Mouse (Mus musculus) kidney, adult 2 months (tissue): ENCODE results near the gene Acd. TPM values are rescaled to one million over a fixed set of nuclear protein-coding genes. Genes with fewer than 3 reads are reported as not detected.
A peak's percentile ranks its signal among the peaks of the same experiment; 100 is the strongest.

Experiments
- DNase-seq: peaks from one replicate; pipeline ENCODE4 v3.0.0; 2021
- H3K27ac ChIP-seq: fragments of 200-500 bp; 2 replicates; pipeline ENCODE4 v1.5.1; 2012; ENCODE audit warnings: low read depth, low read length, control low read depth, inconsistent platforms; ENCODE audit not compliant: insufficient read depth
- H3K27me3 ChIP-seq: fragments of 200-500 bp; replicated peaks from 2 replicates; pipeline ENCODE4 v1.6.1; 2012; ENCODE audit warnings: mild to moderate bottlenecking, moderate library complexity, low read length, inconsistent platforms; ENCODE audit not compliant: control insufficient read depth, insufficient read depth
- H3K36me3 ChIP-seq: fragments of 200-500 bp; 2 replicates; pipeline ENCODE4 v1.6.1; 2012; ENCODE audit warnings: mild to moderate bottlenecking, moderate library complexity, low read length, inconsistent platforms; ENCODE audit not compliant: control insufficient read depth, insufficient read depth
- H3K4me1 ChIP-seq: fragments of 200-500 bp; 2 replicates; pipeline ENCODE4 v1.6.1; 2011; ENCODE audit warnings: low read length; ENCODE audit not compliant: control insufficient read depth, insufficient read depth
- H3K4me3 ChIP-seq: fragments of 200-500 bp; 2 replicates; pipeline ENCODE4 v1.5.1; 2011; ENCODE audit warnings: mild to moderate bottlenecking, low read depth, low read length, control low read depth; ENCODE audit not compliant: insufficient read depth
- CTCF ChIP-seq: fragments of 200-500 bp; conservative IDR thresholded peaks from 2 replicates; pipeline ENCODE4 v1.5.1; 2011; ENCODE audit warnings: low read depth, mild to moderate bottlenecking, control low read depth, low read length, moderate library complexity, mixed read lengths; ENCODE audit not compliant: insufficient read depth, insufficient read length
- POLR2A ChIP-seq: fragments of 200-500 bp; IDR thresholded peaks from one replicate; pipeline ENCODE4 v1.6.1; 2011; ENCODE audit warnings: low read depth, low read length, control low read depth
- WGBS: fragments of 180-500 bp; shearing (Covaris S2); methylation state at CpG from one replicate; pipeline ENCODE4 v1.1.7; 2018; 5-methylcytosine and 5-hydroxymethylcytosine counted together
- polyA plus RNA-seq: library from polyadenylated mRNA; depleted of rRNA; stranded (reverse); fragments of >200 nt; gene quantifications from 2 replicates; pipeline ENCODE4 v1.2.3, GENCODE M21; 2012

Gene Acd
- polyA plus RNA-seq, 1 experiment, result 39.9 TPM

DNA sequence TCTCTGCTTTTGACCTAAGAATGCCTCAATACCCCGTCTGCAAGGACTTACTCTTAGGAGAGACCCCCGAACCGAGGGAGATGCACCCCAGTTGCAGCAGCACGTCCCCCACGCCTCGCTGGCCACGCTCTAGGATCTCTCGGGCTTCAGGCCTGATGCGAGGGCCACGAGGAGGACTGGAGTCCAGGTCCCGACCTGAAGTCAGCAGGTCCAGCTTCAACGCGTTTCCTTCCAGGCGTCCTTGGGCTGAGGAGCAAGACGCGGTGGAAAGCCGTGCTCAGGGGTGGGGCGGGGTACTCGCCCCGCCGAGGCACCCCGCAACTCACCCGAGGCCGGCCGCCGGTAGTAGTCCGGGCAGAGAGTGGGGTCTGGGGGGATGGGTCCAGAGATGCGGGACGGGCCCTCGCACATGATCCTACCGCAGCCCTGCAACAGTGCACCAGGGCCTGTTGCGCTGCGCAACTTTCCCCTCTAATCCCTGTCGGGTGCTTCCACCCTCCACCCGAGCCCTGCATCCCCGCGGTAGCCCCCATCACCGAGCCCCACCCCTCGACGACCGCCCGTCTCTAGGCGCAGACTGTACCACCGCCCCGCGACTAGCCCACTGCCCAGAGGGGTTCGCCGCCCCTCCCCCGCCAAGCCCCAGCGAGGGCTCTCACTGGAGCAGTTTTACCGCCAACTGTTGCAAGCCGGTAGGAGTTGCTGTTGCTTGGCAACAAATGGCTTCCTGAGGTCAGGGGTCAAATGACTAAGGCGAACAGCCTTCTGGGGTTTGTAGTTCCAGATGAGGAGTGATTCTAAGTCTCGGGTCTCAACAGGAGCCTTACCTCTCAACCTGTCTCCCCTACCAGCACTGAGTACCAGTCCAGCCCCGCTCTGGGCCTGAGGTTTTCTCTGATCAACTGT lies 6.8 kb upstream of the Acd start, which contains the start of the genes 4933405L10Rik and Enkd1:
Gene 4933405L10Rik (plus strand): TSS at position 158 of the 906 bp plus-strand sequence.
Gene Enkd1 (minus strand): TSS at position 713 of the 906 bp plus-strand sequence.
- H3K4me3 ChIP-seq, result peak within 1 kb of the TSS; percentile 75
- WGBS, result 2% methylated on average over 55 of the region's 55 CpGs
- H3K27me3 ChIP-seq, result no peaks in the 10 kb centered on the region
- H3K36me3 ChIP-seq, result no peaks in the 10 kb centered on the region
- no peak within 1 kb of the TSS for H3K27ac ChIP-seq
- no peak for TF ChIP-seq CTCF
- no peak for TF ChIP-seq POLR2A
- peak; percentile 96 for DNase-seq
- peaks cover 3% of the 10 kb centered on the region; the same call in 1 of the 2 replicates for H3K4me1 ChIP-seq

DNA sequence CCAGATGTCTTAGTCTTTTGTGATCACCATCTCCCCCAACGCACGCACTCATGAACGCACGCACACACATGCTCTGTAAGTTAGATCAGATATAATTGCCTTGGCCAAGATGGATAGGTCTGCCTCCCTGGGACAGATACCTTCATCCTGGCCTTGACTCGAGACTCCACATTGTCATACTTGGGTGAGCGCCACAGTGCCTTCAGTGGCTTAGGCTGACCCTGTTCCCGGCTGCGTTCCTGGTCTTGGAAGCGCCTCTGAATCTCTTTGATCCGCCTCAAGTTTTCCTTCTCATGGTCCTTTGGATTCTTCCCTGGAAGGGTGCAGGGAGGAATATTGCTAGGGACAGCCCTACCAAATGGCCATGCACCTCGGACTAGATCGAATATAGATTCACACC lies 5.5 kb upstream of the Acd start:
- Histone ChIP-seq H3K4me3 (no peak overlapping the region), H3K27ac (no peak overlapping the region), H3K27me3 (no peaks in the 10 kb centered on the region), H3K4me1 (peaks cover 7% of the 10 kb centered on the region), H3K36me3 (no peaks in the 10 kb centered on the region)
- DNase-seq, result no peak
- TF ChIP-seq POLR2A (no peak), CTCF (no peak)
- 79% methylated on average over 12 of the region's 12 CpGs for WGBS

DNA sequence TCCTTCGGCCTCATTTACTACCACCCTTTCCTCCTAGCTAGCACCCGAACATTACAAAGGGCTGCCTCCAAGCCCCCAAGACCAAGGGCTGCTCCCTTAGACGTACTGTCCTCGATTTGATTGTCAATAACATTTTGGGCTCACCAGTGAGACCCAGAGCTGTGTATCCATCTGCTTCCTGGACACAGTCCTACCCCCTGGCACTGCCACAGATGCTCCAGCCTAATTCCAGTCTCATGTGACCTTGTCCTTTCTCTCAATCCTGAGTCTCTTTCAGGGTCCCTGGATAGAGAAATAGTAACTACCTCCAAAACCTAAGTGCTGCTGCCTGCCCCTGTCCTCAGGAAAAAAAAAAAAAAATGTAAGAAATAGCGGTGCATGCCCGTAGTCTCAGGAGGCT lies 4.1 kb upstream of the Acd start:
- Histone ChIP-seq H3K36me3 (no peaks in the 10 kb centered on the region), H3K4me3 (no peak overlapping the region), H3K27ac (no peak overlapping the region), H3K4me1 (peaks cover 7% of the 10 kb centered on the region), H3K27me3 (no peaks in the 10 kb centered on the region)
- DNase-seq, result no peak
- TF ChIP-seq CTCF (no peak), POLR2A (no peak)
- WGBS, result 95% methylated on average over 6 of the region's 6 CpGs

DNA sequence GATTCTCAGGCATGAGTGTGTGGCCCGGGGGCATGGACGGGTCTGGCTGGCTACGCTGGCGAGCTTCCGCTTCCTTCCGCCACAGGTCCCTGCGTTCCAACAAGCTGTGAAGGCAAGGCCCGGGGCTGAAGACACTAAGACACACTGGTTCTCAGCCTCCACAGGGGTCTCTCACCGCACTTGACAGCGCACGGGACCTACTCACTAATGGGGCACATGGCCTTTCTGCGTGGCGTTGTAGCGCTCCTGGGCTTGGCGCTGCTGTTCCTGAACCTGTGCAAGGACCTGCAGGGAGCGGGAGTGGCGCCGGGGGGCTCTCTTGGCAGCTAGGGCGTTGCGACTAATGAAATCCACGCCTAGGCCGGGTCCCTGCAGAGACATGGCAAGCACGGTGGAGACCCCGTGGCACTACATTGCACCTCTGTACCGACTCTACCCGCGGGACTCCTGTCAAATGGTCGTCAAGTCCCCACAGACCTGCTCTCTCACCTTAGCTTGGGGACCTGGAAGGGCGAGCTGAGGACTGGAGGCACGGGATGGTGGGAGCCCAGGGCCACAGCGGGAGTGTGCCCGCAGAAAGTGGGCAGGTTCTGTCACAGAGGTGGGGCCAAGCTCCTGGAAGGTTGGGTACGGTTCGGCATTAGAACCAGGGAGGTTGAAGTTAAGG lies 3.4 kb upstream of the Acd start:
- no peak for TF ChIP-seq CTCF
- TF ChIP-seq POLR2A, result no peak
- 94% methylated on average over 34 of the region's 34 CpGs for WGBS
- no peak overlapping the region for H3K4me3 ChIP-seq

DNA sequence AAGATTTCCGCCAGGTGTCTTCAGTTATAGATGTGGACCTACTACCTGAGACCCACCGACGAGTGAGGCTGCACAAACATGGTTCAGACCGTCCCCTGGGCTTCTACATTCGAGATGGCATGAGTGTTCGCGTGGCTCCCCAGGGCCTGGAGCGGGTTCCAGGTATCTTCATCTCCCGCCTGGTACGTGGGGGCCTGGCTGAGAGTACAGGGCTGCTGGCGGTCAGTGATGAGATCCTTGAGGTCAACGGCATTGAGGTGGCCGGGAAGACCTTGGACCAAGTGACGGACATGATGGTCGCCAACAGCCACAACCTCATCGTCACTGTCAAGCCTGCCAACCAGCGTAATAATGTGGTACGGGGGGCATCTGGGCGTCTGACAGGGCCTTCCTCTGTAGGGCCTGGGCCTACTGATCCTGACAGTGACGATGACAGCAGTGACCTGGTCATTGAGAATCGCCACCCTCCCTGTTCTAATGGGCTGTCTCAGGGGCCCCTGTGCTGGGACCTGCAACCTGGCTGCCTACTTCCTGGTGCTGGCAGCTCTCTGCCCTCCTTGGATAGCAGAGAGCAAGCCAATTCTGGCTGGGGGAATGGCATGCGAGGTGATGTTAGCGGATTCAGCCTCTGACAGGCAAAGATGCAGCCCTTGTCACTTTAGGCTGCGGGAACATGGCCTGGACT lies 2.0 kb upstream of the Acd start:
- no peak for DNase-seq
- Histone ChIP-seq H3K27me3 (no peaks in the 10 kb centered on the region), H3K4me3 (no peak overlapping the region), H3K36me3 (no peaks in the 10 kb centered on the region), H3K4me1 (peaks cover 7% of the 10 kb centered on the region), H3K27ac (no peak overlapping the region)
- WGBS, result 94% methylated on average over 24 of the region's 24 CpGs
- no peak for TF ChIP-seq POLR2A
- TF ChIP-seq CTCF, result no peak

More for the DNA sequence above, 3.4 kb upstream of the Acd start:
- peaks cover 7% of the 10 kb centered on the region for H3K4me1 ChIP-seq
- H3K27ac ChIP-seq, result no peak overlapping the region
- H3K27me3 ChIP-seq, result no peaks in the 10 kb centered on the region
- DNase-seq, result no peak
- H3K36me3 ChIP-seq, result no peaks in the 10 kb centered on the region

DNA sequence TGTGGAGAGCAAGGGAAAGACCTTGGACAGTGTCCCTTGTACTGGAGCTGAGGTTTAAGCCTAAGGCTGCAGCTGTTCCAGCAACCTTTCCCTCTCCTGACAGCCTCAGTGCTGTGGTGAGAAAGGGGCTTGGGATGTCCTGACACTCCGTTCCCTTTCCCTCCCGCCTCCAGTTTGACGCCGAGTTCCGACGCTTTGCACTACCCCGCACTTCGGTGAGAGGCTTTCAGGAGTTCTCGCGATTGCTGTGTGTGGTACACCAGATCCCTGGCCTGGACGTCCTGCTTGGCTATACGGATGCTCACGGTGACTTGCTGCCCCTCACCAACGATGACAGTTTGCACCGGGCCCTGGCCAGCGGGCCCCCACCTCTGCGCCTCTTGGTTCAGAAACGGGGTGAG lies 1.1 kb upstream of the Acd start:
- H3K4me3 ChIP-seq, result peak overlapping the region; percentile 82; the same call in 1 of the 2 replicates
- no peak overlapping the region for H3K27ac ChIP-seq
- no peaks in the 10 kb centered on the region for H3K27me3 ChIP-seq
- no peaks in the 10 kb centered on the region; the same call in 1 of the 2 replicates for H3K36me3 ChIP-seq
- no peak for DNase-seq
- 45% methylated on average over 18 of the region's 18 CpGs for WGBS
- peaks cover 4% of the 10 kb centered on the region for H3K4me1 ChIP-seq
- no peak for TF ChIP-seq POLR2A
- TF ChIP-seq CTCF, result no peak

DNA sequence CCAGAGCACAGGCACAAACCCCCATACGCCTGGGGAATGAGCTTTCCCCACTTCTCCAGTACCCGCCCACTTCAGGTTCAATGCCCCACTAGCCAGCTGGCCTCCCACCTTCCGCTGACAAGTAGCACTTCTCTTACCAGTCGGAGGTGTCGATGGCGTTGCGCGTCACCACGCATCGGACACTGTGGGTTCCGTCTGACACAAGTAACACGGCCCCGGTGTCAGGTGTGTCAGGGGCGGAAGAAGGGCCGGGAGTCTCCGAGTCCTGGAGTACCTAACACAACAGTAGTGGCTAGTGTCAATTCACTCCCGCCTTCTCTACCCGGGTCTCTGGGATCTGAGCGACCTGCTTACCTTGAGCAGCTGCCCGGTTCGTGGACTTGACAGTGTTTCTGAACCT lies 336 bp downstream of the Acd start:
- no peak for TF ChIP-seq POLR2A
- TF ChIP-seq CTCF, result no peak
- Histone ChIP-seq H3K27ac (peak overlapping the region; percentile 93), H3K4me3 (peak overlapping the region; percentile 82), H3K27me3 (no peaks in the 10 kb centered on the region), H3K36me3 (no peaks in the 10 kb centered on the region; the same call in 1 of the 2 replicates), H3K4me1 (peaks cover 4% of the 10 kb centered on the region)
- DNase-seq, result peak; percentile 70
- WGBS, result 0% methylated on average over 21 of the region's 21 CpGs
